Mouse (Mus musculus) E14TG2a.4 (cell line): ENCODE measurements at regions not wholly inside any gene's neighbourhood (a gene's known extent, or its start where the extent isn't known, plus 50 kb on each side); places are given as distances from the start of the nearest gene placed in this dataset.

ENCODE experiments used
- CTCF ChIP-seq: conservative IDR thresholded peaks from 2 replicates; pipeline ENCODE4 v1.5.1; 2014; ENCODE audit warnings: low read length
- POU5F1 ChIP-seq: IDR thresholded peaks from 2 replicates; pipeline ENCODE4 v1.6.1; 2014; ENCODE audit warnings: low read length, borderline replicate concordance

DNA sequence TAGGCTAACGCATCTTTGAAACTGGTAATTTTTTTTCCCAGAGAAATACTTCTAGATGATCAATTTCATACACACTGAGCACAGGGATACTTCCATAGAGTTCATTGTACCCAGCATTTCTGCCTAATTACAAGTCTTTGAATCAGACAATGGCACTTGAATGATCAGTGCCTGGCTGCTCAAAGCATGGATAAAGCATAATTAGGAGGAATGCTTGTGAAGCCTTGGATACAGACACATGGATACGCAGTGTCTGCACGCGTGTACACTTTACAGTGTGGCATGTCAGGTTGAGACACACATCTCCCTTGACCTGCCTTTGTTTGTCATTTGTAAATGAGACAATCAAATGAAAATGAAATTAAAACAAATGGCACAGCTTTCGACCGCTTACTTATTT, 129.2 kb downstream of the Samd5 start:
- TF ChIP-seq CTCF, result no peak
- no peak for TF ChIP-seq POU5F1
